ENCODE assay signal across 18 mouse cellular contexts in the genomic region with DNA sequence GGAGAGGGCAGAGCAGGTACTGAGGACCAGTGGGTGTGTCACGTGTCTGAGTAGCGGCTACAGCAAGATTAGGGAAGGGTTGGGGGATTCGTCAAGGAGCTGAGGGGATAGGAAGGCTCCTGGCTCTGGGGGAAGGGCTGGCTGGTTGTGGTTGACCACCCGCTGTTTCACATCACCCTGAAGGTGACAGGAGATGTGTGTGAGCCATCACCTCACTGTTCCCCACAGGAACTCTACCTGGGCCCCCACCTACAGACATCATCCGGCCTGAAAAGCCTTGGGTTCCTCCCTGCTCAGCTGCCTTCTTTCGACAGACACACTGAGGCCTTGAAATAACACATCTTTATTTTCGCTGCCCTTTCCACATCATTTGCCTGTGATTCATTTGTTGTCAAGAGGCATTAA. TPM values are rescaled to one million over a fixed set of nuclear protein-coding genes. Genes with fewer than 3 reads are reported as not detected.
A peak's percentile ranks its signal among the peaks of the same experiment; 100 is the strongest.
DNase-seq lines count a peak whose midpoint lies in the region; ATAC-seq and TF ChIP-seq lines count a peak whose summit lies in the region.
"Had no signal": no experiment of that assay in that cellular context is flagged by ENCODE, and none has a peak within 500 bp of the region (broad histone marks: within the 10 kb centered on the region; RNA-seq: fewer than 3 reads in every experiment).

No protein-coding gene starts in this region.

- H3K27me3 ChIP-seq in heart, embryonic 11.5 days (ENCODE audit: control insufficient read depth, insufficient read depth, low read length) = 0 out of 2 replicates have a peak, but pooled peaks cover 3% of the 10 kb centered on the region
- H3K27me3 ChIP-seq in liver, embryonic 13.5 days = no peaks in the 10 kb centered on the region
- H3K27me3 ChIP-seq: hindbrain, embryonic 12.5 days; midbrain, embryonic 13.5 days had no signal

- H3K9ac ChIP-seq in heart, embryonic 11.5 days (ENCODE audit: low read depth, low read length) = no peak overlapping the region
- H3K9ac ChIP-seq in liver, embryonic 13.5 days = peak overlapping the region; percentile 69
- H3K9ac ChIP-seq: heart, embryonic 13.5 days; hindbrain, embryonic 12.5 days; midbrain, embryonic 13.5 days had no signal

- WGBS in heart, embryonic 11.5 days (ENCODE audit: insufficient replicate concordance) = 51% methylated on average over 7 of the region's 7 CpGs
- WGBS in liver, embryonic 13.5 days (ENCODE audit: insufficient replicate concordance) = 22% methylated on average over 7 of the region's 7 CpGs

- H3K4me3 ChIP-seq in heart, embryonic 11.5 days (ENCODE audit: low read depth, low read length) = no peak overlapping the region
- H3K4me3 ChIP-seq in liver, embryonic 13.5 days (replicated peaks) = peak overlapping the region; percentile 44
- no peak overlapping the region for H3K4me3 ChIP-seq in layer of hippocampus, adult 2 months
- H3K4me3 ChIP-seq: heart, embryonic 13.5 days; hindbrain, embryonic 12.5 days; midbrain, embryonic 13.5 days had no signal

- H3K27ac ChIP-seq in heart, embryonic 11.5 days (ENCODE audit: low read depth, low read length) = no peak overlapping the region
- H3K27ac ChIP-seq in liver, embryonic 13.5 days = peak overlapping the region; percentile 87
- H3K27ac ChIP-seq in layer of hippocampus, adult 2 months = no peak overlapping the region
- H3K27ac ChIP-seq: heart, embryonic 13.5 days; hindbrain, embryonic 12.5 days; midbrain, embryonic 13.5 days had no signal

- H3K4me1 ChIP-seq in heart, embryonic 11.5 days (ENCODE audit: control insufficient read depth, insufficient read depth, low read length) = peaks cover 13% of the 10 kb centered on the region
- peaks cover 99% of the 10 kb centered on the region for H3K4me1 ChIP-seq in liver, embryonic 13.5 days (replicated peaks)
- H3K4me1 ChIP-seq: midbrain, embryonic 13.5 days had no signal

- no peak for TF ChIP-seq CTCF in layer of hippocampus, adult 2 months (conservative IDR thresholded peaks at IDR 0.05)

- DNase-seq in heart, adult 11 months = peak; percentile 88
- DNase-seq in MEL-GATA-1-ER (ENCODE audit: extremely low read depth, low read depth) = peak; percentile 91
- DNase-seq in liver, embryonic 13.5 days = no peak
- DNase-seq in thymus, postnatal 25 days = peak; percentile 78
- DNase-seq in gastrocnemius, postnatal 25 days = no peak
- DNase-seq in layer of hippocampus, adult 2 months (ENCODE audit: low spot score in 2 of 2) = no peak
- DNase-seq: adrenal gland, postnatal 10 days; cerebellum, postnatal 10 days; kidney, postnatal 10 days; layer of hippocampus, adult 9-11 months; lung, postnatal 36 days had no signal

- H3K36me3 ChIP-seq in heart, embryonic 11.5 days (ENCODE audit: control insufficient read depth, insufficient read depth, low read length) = no peaks in the 10 kb centered on the region
- H3K36me3 ChIP-seq in liver, embryonic 13.5 days = no peaks in the 10 kb centered on the region
- H3K36me3 ChIP-seq: heart, embryonic 13.5 days; hindbrain, embryonic 12.5 days; midbrain, embryonic 13.5 days had no signal

- ATAC-seq in heart, embryonic 11.5 days (replicated peaks; ENCODE audit: insufficient number of reproducible peaks, low FRiP score, low TSS enrichment) = no peak
- no peak for ATAC-seq in liver, embryonic 13.5 days (ENCODE audit: low read depth)
- no peak for ATAC-seq in cerebellum, adult (ENCODE audit: insufficient number of reproducible peaks, low FRiP score, low TSS enrichment)
- ATAC-seq: forebrain, embryonic 16.5 days; intestine, embryonic 16.5 days; midbrain, embryonic 13.5 days had no signal

- H3K9me3 ChIP-seq in heart, embryonic 11.5 days (replicated peaks; ENCODE audit: control insufficient read depth, low read length) = no peaks in the 10 kb centered on the region
- 0 out of 2 replicates have a peak, but pooled peaks cover 4% of the 10 kb centered on the region for H3K9me3 ChIP-seq in liver, embryonic 13.5 days (replicated peaks)
- H3K9me3 ChIP-seq: heart, embryonic 13.5 days; hindbrain, embryonic 12.5 days; midbrain, embryonic 13.5 days had no signal

- H3K4me2 ChIP-seq in heart, embryonic 11.5 days = no peak overlapping the region
- peak overlapping the region; percentile 60 for H3K4me2 ChIP-seq in liver, embryonic 13.5 days
- H3K4me2 ChIP-seq: heart, embryonic 13.5 days; hindbrain, embryonic 12.5 days; midbrain, embryonic 13.5 days had no signal

RNA-seq across cellular contexts. Expression of gene Hdac7, which starts 1.1 kb away (rescaled TPM):
- 24.6 and 25.0 TPM in 2 replicates for polyA plus RNA-seq in heart, embryonic 11.5 days (2014; fragmentation: Nextera tagmentation; extraction: Ambion mirVana)
- polyA plus RNA-seq in liver, embryonic 13.5 days (2015; fragmentation: Nextera tagmentation; extraction: Ambion mirVana) = 8.0 and 8.3 TPM in 2 replicates
- total RNA-seq in gastrocnemius, postnatal 25 days (2021) = 10 to 100 TPM; 11.9 to 15.0 TPM
- 10 to 100 TPM; 23.8 to 28.5 TPM for total RNA-seq in layer of hippocampus, adult 2 months (2021)

Comparison
In these comparisons a context has a peak if more than half of its experiments do, and no peak if none do; other contexts are left out.
1. DNase-seq: peak in heart, adult 11 months (single experiment), MEL-GATA-1-ER (single experiment) and thymus, postnatal 25 days (single experiment); none in liver, embryonic 13.5 days (single experiment), gastrocnemius, postnatal 25 days (single experiment) and layer of hippocampus, adult 2 months (0 of 2).